Mouse (Mus musculus): ENCODE data around the gene 9230104L09Rik. TPM values are rescaled to one million over a fixed set of nuclear protein-coding genes. Genes with fewer than 3 reads are reported as not detected.
A peak's percentile ranks its signal among the peaks of the same experiment; 100 is the strongest.

9230104L09Rik gene
- polyA plus RNA-seq, 1 experiment from 2014 or later: not detected

- Histone ChIP-seq H3K27me3 (no peaks in the 10 kb centered on the region), H3K9ac (peak within 1 kb of the TSS; percentile 89), H3K36me3 (replicated peaks) (peaks cover 22% of the 10 kb centered on the region), H3K27ac (peak within 1 kb of the TSS; percentile 88), H3K4me1 (peaks cover 27% of the 10 kb centered on the region), H3K9me3 (no peaks in the 10 kb centered on the region), H3K4me3 (replicated peaks) (peak within 1 kb of the TSS; percentile 83), H3K4me2 (peak within 1 kb of the TSS; percentile 84)
- 1% methylated on average over 19 of the region's 19 CpGs for WGBS
- peak; percentile 95 for ATAC-seq (ENCODE audit: low FRiP score)
Observed at GRCm38 (mm10) chr2:148875335-148875811, 10.5 kb upstream of the 9230104L09Rik start, which contains the start of gene Cst3. Cst3 (minus strand) TSS chr2:148875692.

- under 1% methylated on average over 34 of the region's 34 CpGs for WGBS
- Histone ChIP-seq H3K9me3 (no peaks in the 10 kb centered on the region), H3K27me3 (no peaks in the 10 kb centered on the region), H3K36me3 (replicated peaks) (peaks cover 26% of the 10 kb centered on the region), H3K9ac (peak overlapping the region; percentile 89), H3K4me2 (peak overlapping the region; percentile 84), H3K4me3 (replicated peaks) (peak overlapping the region; percentile 83), H3K4me1 (peaks cover 27% of the 10 kb centered on the region), H3K27ac (peak overlapping the region; percentile 88)
- peak; percentile 68 for ATAC-seq (ENCODE audit: low FRiP score)
Observed at GRCm38 (mm10) chr2:148874617-148875334, 9.9 kb upstream of the 9230104L09Rik start.

- Histone ChIP-seq H3K27ac (no peak overlapping the region), H3K4me2 (peak overlapping the region; percentile 84), H3K4me1 (peaks cover 27% of the 10 kb centered on the region), H3K9me3 (no peaks in the 10 kb centered on the region), H3K27me3 (no peaks in the 10 kb centered on the region), H3K4me3 (replicated peaks) (peak overlapping the region; percentile 83), H3K9ac (peak overlapping the region; percentile 89), H3K36me3 (replicated peaks) (peaks cover 26% of the 10 kb centered on the region)
- 54% methylated on average over 3 of the region's 3 CpGs for WGBS
- ATAC-seq (ENCODE audit: low FRiP score): peak; percentile 13; the same call in 1 of the 2 replicates
Observed at GRCm38 (mm10) chr2:148874224-148874616, 9.4 kb upstream of the 9230104L09Rik start.

- Histone ChIP-seq H3K9me3 (no peaks in the 10 kb centered on the region), H3K4me3 (replicated peaks) (peak overlapping the region; percentile 83; the same call in 1 of the 2 replicates), H3K9ac (peak overlapping the region; percentile 89; the same call in 1 of the 2 replicates), H3K36me3 (replicated peaks) (peaks cover 26% of the 10 kb centered on the region), H3K4me1 (peaks cover 27% of the 10 kb centered on the region), H3K27ac (no peak overlapping the region), H3K4me2 (peak overlapping the region; percentile 84), H3K27me3 (no peaks in the 10 kb centered on the region)
- 81% methylated on average over 4 of the region's 4 CpGs for WGBS
- no peak for ATAC-seq (ENCODE audit: low FRiP score)
Observed at GRCm38 (mm10) chr2:148872860-148873259, 8.0 kb upstream of the 9230104L09Rik start.

- H3K9ac ChIP-seq: no peak overlapping the region
- no peak overlapping the region for H3K4me2 ChIP-seq
- no peak overlapping the region for H3K27ac ChIP-seq
- ATAC-seq (ENCODE audit: low FRiP score): no peak
- WGBS: 92% methylated on average over 3 of the region's 3 CpGs
- H3K9me3 ChIP-seq: no peaks in the 10 kb centered on the region
- H3K27me3 ChIP-seq: no peaks in the 10 kb centered on the region
- H3K4me1 ChIP-seq: peaks cover 24% of the 10 kb centered on the region
- H3K36me3 ChIP-seq (replicated peaks): peaks cover 26% of the 10 kb centered on the region
- H3K4me3 ChIP-seq (replicated peaks): no peak overlapping the region
Observed at GRCm38 (mm10) chr2:148870526-148870925, 5.7 kb upstream of the 9230104L09Rik start.

GRCm38 (mm10) chr2:148868959-148869358, 4.1 kb upstream of the 9230104L09Rik start:
- H3K9me3 ChIP-seq: no peaks in the 10 kb centered on the region
- no peak overlapping the region for H3K9ac ChIP-seq
- no peaks in the 10 kb centered on the region for H3K27me3 ChIP-seq
- H3K4me2 ChIP-seq: no peak overlapping the region
- ATAC-seq (ENCODE audit: low FRiP score): no peak
- peaks cover 17% of the 10 kb centered on the region for H3K4me1 ChIP-seq
- WGBS: 81% methylated on average over 1 of the region's 1 CpGs
- H3K36me3 ChIP-seq (replicated peaks): peaks cover 26% of the 10 kb centered on the region
- H3K4me3 ChIP-seq (replicated peaks): no peak overlapping the region
- H3K27ac ChIP-seq: no peak overlapping the region

GRCm38 (mm10) chr2:148861693-148862092, 3.1 kb downstream of the 9230104L09Rik start:
- Histone ChIP-seq H3K36me3 (replicated peaks) (no peaks in the 10 kb centered on the region), H3K27me3 (no peaks in the 10 kb centered on the region), H3K9ac (no peak overlapping the region), H3K4me3 (replicated peaks) (no peak overlapping the region), H3K9me3 (no peaks in the 10 kb centered on the region), H3K27ac (no peak overlapping the region), H3K4me1 (no peaks in the 10 kb centered on the region), H3K4me2 (no peak overlapping the region)
- ATAC-seq (ENCODE audit: low FRiP score): no peak

- H3K9ac ChIP-seq: no peak overlapping the region
- 85% methylated on average over 4 of the region's 4 CpGs for WGBS
- H3K4me1 ChIP-seq: no peaks in the 10 kb centered on the region
- no peaks in the 10 kb centered on the region for H3K9me3 ChIP-seq
- no peak overlapping the region for H3K4me2 ChIP-seq
- no peaks in the 10 kb centered on the region for H3K36me3 ChIP-seq (replicated peaks)
- no peaks in the 10 kb centered on the region for H3K27me3 ChIP-seq
- no peak overlapping the region for H3K27ac ChIP-seq
- H3K4me3 ChIP-seq (replicated peaks): no peak overlapping the region
- no peak for ATAC-seq (ENCODE audit: low FRiP score)
Observed at GRCm38 (mm10) chr2:148860993-148861392, 3.8 kb downstream of the 9230104L09Rik start.

- Histone ChIP-seq H3K9ac (no peak overlapping the region), H3K27ac (no peak overlapping the region), H3K4me3 (replicated peaks) (no peak overlapping the region), H3K4me2 (no peak overlapping the region), H3K9me3 (no peaks in the 10 kb centered on the region), H3K27me3 (no peaks in the 10 kb centered on the region), H3K36me3 (replicated peaks) (no peaks in the 10 kb centered on the region), H3K4me1 (no peaks in the 10 kb centered on the region)
- ATAC-seq (ENCODE audit: low FRiP score): no peak
- 53% methylated on average over 4 of the region's 4 CpGs for WGBS
Observed at GRCm38 (mm10) chr2:148857506-148857905, 7.3 kb downstream of the 9230104L09Rik start.

GRCm38 (mm10) chr2:148856630-148857400, 8.0 kb downstream of the 9230104L09Rik start:
- no peak overlapping the region for H3K4me2 ChIP-seq
- ATAC-seq (ENCODE audit: low FRiP score): no peak
- no peak overlapping the region for H3K4me3 ChIP-seq (replicated peaks)
- H3K4me1 ChIP-seq: no peaks in the 10 kb centered on the region
- WGBS: 77% methylated on average over 8 of the region's 8 CpGs
- no peaks in the 10 kb centered on the region for H3K27me3 ChIP-seq
- H3K36me3 ChIP-seq (replicated peaks): no peaks in the 10 kb centered on the region
- H3K27ac ChIP-seq: no peak overlapping the region
- H3K9me3 ChIP-seq: no peaks in the 10 kb centered on the region
- no peak overlapping the region for H3K9ac ChIP-seq

- Histone ChIP-seq H3K36me3 (replicated peaks) (no peaks in the 10 kb centered on the region), H3K27me3 (no peaks in the 10 kb centered on the region), H3K27ac (no peak overlapping the region), H3K9ac (no peak overlapping the region), H3K9me3 (no peaks in the 10 kb centered on the region), H3K4me2 (no peak overlapping the region), H3K4me3 (replicated peaks) (no peak overlapping the region), H3K4me1 (no peaks in the 10 kb centered on the region)
- ATAC-seq (ENCODE audit: low FRiP score): peak; percentile 80
- WGBS: 44% methylated on average over 8 of the region's 8 CpGs
Observed at GRCm38 (mm10) chr2:148851116-148851906, 13.5 kb downstream of the 9230104L09Rik start.

- WGBS: 92% methylated on average over 2 of the region's 2 CpGs
Observed at GRCm38 (mm10) chr2:148839224-148839623, 25.6 kb downstream of the 9230104L09Rik start.

More at GRCm38 (mm10) chr2:148839224-148839623, 25.6 kb downstream of the 9230104L09Rik start:
- Histone ChIP-seq H3K4me3 (replicated peaks) (no peak overlapping the region), H3K4me2 (no peak overlapping the region), H3K27me3 (no peaks in the 10 kb centered on the region), H3K27ac (no peak overlapping the region), H3K9ac (no peak overlapping the region), H3K36me3 (replicated peaks) (no peaks in the 10 kb centered on the region), H3K4me1 (no peaks in the 10 kb centered on the region), H3K9me3 (no peaks in the 10 kb centered on the region)
- no peak for ATAC-seq (ENCODE audit: low FRiP score)
